Mouse (Mus musculus) left cerebral cortex, adult 8-10 months (tissue): ENCODE results near the gene D630039A03Rik. TPM values are rescaled to one million over a fixed set of nuclear protein-coding genes. Genes with fewer than 3 reads are reported as not detected.
"Not testable (repeated sequence)": the region's sequence is repeated elsewhere in the genome, so short reads cannot be mapped to it uniquely, and the experiment has no call there.

ENCODE experiments used
- DNase-seq, 2 experiments: peaks; one replicate each; pipeline ENCODE4 v3.0.0; 2022; ENCODE audit warnings: low spot score in 2 of 2
- total RNA-seq, 4 experiments: library from RNA; stranded (reverse); gene quantifications; 2 replicates each; pipeline ENCODE4 v1.2.4; 2022

Gene D630039A03Rik
- total RNA-seq, 4 experiments from 2014 or later: 0.13 to 0.30 (median 0.18) TPM

DNA sequence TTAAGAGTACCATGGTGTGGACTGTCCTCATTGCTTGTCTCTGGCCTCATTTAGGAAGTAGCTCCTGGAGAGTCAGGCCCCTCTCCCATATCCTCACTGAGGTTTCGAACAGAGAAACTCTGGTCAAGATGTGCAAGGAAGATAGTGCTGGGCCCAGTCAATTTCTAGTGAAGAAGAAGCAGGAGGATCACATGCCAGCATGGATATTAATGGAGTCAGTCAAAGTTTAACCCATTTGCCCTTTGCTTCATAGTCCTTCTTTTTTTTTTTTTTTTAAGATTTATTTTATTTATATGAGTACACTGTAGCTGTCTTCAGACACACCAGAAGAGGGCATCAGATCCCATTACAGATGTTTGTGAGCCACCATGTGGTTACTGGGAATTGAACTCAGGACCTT lies 27.1 kb downstream of the D630039A03Rik start:
- not testable (repeated sequence) for DNase-seq

- no peak for DNase-seq
Measured at GRCm38 (mm10) chr4:57888246-57888645, 27.9 kb downstream of the D630039A03Rik start.

- DNase-seq: no peak
Measured at GRCm38 (mm10) chr4:57886888-57887230, 29.2 kb downstream of the D630039A03Rik start.

DNA sequence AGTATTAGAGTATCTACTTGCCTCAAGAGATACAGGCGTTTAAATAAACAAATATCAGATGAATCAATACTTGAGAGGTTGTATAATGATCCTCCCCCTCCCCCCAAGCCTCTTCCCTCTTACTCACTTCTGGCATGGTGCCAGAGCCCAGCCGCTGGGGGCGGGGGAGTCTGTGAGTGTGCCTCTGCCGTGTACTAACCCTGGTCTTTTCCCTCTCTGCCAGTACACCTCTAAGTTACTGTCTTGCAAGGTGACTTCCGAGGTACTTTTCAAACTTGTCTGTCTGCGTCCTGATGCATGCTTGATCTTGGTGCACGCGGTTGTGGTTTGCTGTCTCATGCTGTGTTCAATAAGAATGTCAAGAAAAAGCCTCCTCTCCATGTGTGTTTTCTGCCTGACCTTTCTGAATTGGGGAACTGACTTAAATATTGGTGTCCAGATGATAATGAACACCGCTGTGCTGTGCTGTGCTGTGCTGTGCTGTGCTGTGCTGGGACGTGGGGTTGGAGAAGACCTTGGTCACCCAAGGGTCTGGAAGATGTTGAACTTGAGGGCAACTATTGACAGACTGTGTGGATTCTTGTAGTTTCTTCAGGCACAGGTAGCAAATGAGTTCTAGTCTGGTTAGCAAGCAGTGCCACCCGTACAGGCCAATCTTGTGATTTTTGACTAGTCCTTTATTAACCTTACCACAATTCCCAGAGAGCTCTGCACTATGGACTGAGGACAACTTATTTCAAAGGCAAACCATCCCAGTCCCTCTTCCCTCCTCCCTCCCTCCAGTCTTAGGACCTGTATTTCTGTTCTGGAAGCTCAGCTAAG lies 29.8 kb downstream of the D630039A03Rik start:
- DNase-seq: no peak

- no peak for DNase-seq
Measured at GRCm38 (mm10) chr4:57885186-57885585, 30.9 kb downstream of the D630039A03Rik start.

DNA sequence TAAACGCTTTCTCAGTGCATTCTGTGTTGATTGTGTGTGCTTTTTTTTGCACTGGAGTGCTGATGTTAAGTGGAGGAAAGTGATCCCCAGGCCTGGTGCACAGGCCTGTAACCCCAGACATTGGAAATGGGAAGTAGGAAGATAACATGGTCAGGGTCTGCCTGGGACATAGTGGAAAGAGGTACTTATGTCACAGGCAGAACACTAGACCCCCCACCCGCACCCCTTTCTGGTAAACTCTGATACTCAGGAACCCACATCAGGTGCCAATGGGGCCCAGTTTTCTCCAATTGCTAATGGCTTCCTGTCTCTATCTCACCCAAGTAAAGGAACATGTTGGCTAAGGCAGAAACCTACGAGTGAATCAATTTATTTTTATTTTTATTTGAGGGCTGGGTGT lies 31.6 kb downstream of the D630039A03Rik start:
- DNase-seq: no peak

- no peak for DNase-seq
Measured at GRCm38 (mm10) chr4:57883520-57884421, 32.3 kb downstream of the D630039A03Rik start.

DNA sequence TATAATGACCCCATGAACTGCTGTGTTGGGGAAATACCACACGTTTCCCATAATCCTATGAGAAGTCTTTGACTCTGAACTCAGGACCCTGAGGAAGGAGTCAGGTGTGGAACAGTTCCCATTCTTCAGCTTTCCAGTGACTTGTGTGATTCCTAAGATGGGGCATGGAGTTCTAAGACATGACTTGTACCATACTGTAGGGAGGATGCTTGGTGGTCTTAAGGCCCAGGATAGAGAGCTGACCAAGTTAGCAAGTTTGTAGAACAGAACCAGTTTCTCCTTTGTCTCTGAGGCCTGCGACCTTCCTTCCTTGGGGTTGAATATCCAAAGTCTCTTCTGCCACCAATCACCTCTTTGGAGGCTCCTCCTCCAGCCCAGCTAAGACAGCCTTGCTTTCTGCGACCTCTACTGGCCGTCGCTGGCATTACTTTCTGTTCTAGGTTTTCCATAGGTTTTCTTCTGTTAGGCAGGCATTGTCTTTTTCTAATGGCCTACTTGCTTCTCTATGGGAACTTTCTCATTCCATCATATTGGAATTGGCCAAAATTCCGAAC lies 36.2 kb downstream of the D630039A03Rik start:
- peak; percentile 55 to 88 for DNase-seq

DNA sequence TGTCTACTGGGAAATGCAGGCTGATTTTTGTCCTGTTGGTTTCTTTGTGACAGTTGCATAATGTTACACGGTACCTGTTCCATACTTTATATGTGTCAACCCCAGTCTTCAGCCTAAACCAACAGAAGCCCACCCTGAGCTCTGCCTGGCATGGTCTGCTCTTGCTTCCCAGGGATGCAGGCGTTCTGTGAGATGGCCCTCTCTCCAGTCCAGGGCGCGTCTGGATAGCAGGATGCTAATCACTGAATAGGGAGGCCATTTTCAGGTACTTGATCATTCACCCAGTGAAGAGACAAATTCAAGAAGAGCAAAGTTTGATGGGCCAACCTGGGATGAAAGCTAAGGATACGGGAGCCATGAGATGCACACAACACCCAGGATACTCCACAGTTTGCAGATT lies 37.0 kb downstream of the D630039A03Rik start:
- DNase-seq: no peak

- DNase-seq: no peak
Measured at GRCm38 (mm10) chr4:57867454-57867853, 48.6 kb downstream of the D630039A03Rik start.

GRCm38 (mm10) chr4:57866990-57867389 lies 49.1 kb downstream of the D630039A03Rik start:
- no peak for DNase-seq

GRCm38 (mm10) chr4:57866088-57866487 lies 50.0 kb downstream of the D630039A03Rik start:
- DNase-seq: no peak

DNA sequence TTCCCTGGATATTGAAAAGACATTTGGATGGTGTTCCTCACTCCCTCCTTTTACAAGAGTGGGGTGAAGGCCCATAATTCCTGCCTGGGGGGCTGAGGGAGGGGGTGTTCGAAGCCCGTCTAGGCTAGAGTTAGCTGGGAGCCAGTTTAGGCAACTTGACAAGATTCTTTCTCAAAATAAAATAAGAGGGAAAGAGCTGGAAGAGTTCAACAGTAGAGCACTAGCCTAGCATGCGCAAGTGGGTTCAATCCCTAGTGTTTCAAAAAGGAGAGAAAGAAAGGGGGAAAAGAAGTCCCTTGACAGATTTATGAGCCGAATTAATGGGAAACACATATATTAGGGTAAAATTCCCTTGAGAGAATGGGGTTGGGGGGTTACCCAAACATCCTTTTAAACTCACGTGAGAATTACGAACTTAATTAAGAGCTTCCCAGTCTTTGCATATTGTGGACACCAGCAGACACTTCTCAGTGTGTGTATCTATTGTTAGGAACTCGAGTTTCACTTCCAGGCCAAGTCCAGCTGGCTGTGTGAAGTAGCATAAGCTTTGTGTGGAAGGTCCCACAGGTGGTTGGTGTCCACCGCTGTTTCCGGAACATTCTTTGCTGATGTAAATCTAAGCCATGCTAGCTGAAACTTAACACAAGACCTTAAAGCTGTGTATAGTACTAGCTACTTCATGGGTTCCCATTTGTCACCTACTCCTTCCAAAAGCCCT lies 53.7 kb downstream of the D630039A03Rik start:
- no peak for DNase-seq

DNA sequence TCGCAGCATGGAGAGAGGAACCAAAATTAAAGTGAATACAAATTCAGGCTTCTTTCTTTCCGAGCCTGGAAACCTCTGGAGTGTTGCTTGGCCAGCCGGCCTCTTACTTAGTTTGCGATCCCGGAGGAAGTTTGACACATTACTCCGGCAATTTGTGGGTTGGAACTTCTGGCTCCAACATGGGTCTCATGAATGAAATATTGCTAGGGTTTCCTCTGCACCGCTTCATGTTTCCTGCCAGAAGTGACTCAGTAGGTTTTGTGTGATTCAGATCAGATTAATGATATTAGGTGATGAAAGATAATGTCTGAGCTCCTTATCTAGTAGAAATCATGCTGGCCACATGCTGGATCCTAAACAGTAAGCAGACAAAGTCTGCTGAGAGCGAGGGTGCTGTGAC lies 54.2 kb downstream of the D630039A03Rik start:
- DNase-seq: no peak

DNA sequence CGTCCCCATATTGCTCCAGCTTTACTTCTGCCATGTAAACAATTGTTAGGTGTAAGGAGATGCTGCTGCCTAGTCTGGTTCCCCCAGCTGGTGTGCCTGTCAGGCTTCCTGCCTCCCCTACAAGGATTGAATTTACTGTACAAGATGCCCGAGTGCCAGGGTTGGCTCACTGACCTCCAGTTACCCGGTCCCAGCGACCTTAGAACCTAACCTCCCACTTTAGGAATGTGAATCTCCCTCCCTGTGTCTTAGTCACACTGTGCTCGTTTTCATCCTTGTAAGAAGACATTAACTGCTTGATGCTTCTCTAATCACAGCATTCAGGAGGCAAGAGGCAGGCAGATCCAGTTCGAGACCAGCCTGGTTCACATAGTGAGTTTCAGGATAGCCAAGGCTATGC lies 54.9 kb downstream of the D630039A03Rik start:
- no peak for DNase-seq

GRCm38 (mm10) chr4:57860204-57860611 lies 55.9 kb downstream of the D630039A03Rik start:
- DNase-seq: no peak

Other genes with a start within 250 kb of the D630039A03Rik start
- 10 to 100 TPM; 39.1 to 48.8 (median 45.3) TPM for gene Akap2, start 198.6 kb downstream of the D630039A03Rik start, total RNA-seq
- gene Txn1, start 40.1 kb upstream of the D630039A03Rik start, total RNA-seq: 100 to 1,000 TPM in 2 of 4 experiments, 10 to 100 TPM in 2; 93.4 to 104 (median 98.3) TPM
- gene Txndc8, start 92.8 kb upstream of the D630039A03Rik start, total RNA-seq: not detected